Mouse (Mus musculus) testis, adult 2 months (tissue): Measurements from ENCODE around the gene Hdgfl3. TPM values are rescaled to one million over a fixed set of nuclear protein-coding genes. Genes with fewer than 3 reads are reported as not detected.

ENCODE experiments used
- H3K27ac ChIP-seq: fragments of 200-500 bp; 2 replicates; pipeline ENCODE4 v1.5.1; 2012; ENCODE audit warnings: low read depth, low read length; ENCODE audit not compliant: control insufficient read depth, insufficient read depth
- H3K27me3 ChIP-seq: fragments of 200-500 bp; 2 replicates; pipeline ENCODE4 v1.6.1; 2012; ENCODE audit warnings: mild to moderate bottlenecking, low read length, moderate library complexity; ENCODE audit not compliant: control insufficient read depth, insufficient read depth
- H3K36me3 ChIP-seq: fragments of 200-500 bp; 2 replicates; pipeline ENCODE4 v1.6.1; 2012; ENCODE audit warnings: mild to moderate bottlenecking, low read length; ENCODE audit not compliant: control insufficient read depth, insufficient read depth
- H3K4me1 ChIP-seq: fragments of 200-500 bp; 2 replicates; pipeline ENCODE4 v1.6.1; 2012; ENCODE audit warnings: low read length; ENCODE audit not compliant: control insufficient read depth, insufficient read depth
- H3K4me3 ChIP-seq: fragments of 200-500 bp; 2 replicates; pipeline ENCODE4 v1.5.1; 2012; ENCODE audit warnings: low read depth, mild to moderate bottlenecking, low read length, moderate library complexity, mixed read lengths; ENCODE audit not compliant: control insufficient read depth
- CTCF ChIP-seq: fragments of 200-500 bp; IDR thresholded peaks from 2 replicates; pipeline ENCODE4 v1.5.1; 2012; ENCODE audit warnings: low read depth, mild to moderate bottlenecking, inconsistent platforms, low read length, moderate library complexity; ENCODE audit not compliant: control insufficient read depth, insufficient read depth, insufficient replicate concordance
- POLR2A ChIP-seq: fragments of 200-500 bp; IDR thresholded peaks from 2 replicates; pipeline ENCODE4 v1.6.1; 2012; ENCODE audit warnings: low read depth, mild to moderate bottlenecking, inconsistent platforms, low read length, moderate library complexity; ENCODE audit not compliant: control insufficient read depth
- polyA plus RNA-seq: library from polyadenylated mRNA; depleted of rRNA; stranded (reverse); fragments of >200 nt; gene quantifications from 2 replicates; pipeline ENCODE4 v1.2.3, GENCODE M21; 2012

Gene Hdgfl3
- polyA plus RNA-seq, 1 experiment, result 4.3 TPM

- TF ChIP-seq POLR2A (no peak), CTCF (no peak)
- Histone ChIP-seq H3K27ac (no peak overlapping the region), H3K4me1 (no peaks in the 10 kb centered on the region), H3K36me3 (no peaks in the 10 kb centered on the region), H3K27me3 (no peaks in the 10 kb centered on the region), H3K4me3 (no peak overlapping the region)
These were observed 88.3 kb downstream of the Hdgfl3 start for GRCm38 (mm10) chr7:81846008-81846407.

- H3K4me1 ChIP-seq, result no peaks in the 10 kb centered on the region
- no peak for TF ChIP-seq POLR2A
- TF ChIP-seq CTCF, result no peak
- no peaks in the 10 kb centered on the region for H3K27me3 ChIP-seq
- no peak overlapping the region for H3K4me3 ChIP-seq
- no peak overlapping the region for H3K27ac ChIP-seq
- no peaks in the 10 kb centered on the region for H3K36me3 ChIP-seq
These were observed 89.0 kb downstream of the Hdgfl3 start for GRCm38 (mm10) chr7:81845313-81845712.

- Histone ChIP-seq H3K27ac (no peak overlapping the region), H3K27me3 (no peaks in the 10 kb centered on the region), H3K4me3 (no peak overlapping the region), H3K36me3 (no peaks in the 10 kb centered on the region), H3K4me1 (no peaks in the 10 kb centered on the region)
- TF ChIP-seq CTCF, result no peak
- no peak for TF ChIP-seq POLR2A
These were observed 89.5 kb downstream of the Hdgfl3 start for GRCm38 (mm10) chr7:81844801-81845200.

GRCm38 (mm10) chr7:81843903-81844302, 90.4 kb downstream of the Hdgfl3 start:
- Histone ChIP-seq H3K36me3 (no peaks in the 10 kb centered on the region), H3K27me3 (no peaks in the 10 kb centered on the region)
- no peak for TF ChIP-seq CTCF
- TF ChIP-seq POLR2A, result no peak

GRCm38 (mm10) chr7:81842998-81843397, 91.3 kb downstream of the Hdgfl3 start:
- TF ChIP-seq CTCF (no peak), POLR2A (no peak)
- no peaks in the 10 kb centered on the region for H3K27me3 ChIP-seq
- H3K4me1 ChIP-seq, result no peaks in the 10 kb centered on the region
- no peaks in the 10 kb centered on the region for H3K36me3 ChIP-seq
- no peak overlapping the region for H3K4me3 ChIP-seq
- H3K27ac ChIP-seq, result no peak overlapping the region

More at GRCm38 (mm10) chr7:81843903-81844302, 90.4 kb downstream of the Hdgfl3 start:
- Histone ChIP-seq H3K4me1 (no peaks in the 10 kb centered on the region), H3K27ac (no peak overlapping the region), H3K4me3 (no peak overlapping the region)

- TF ChIP-seq CTCF, result no peak
- no peak for TF ChIP-seq POLR2A
- H3K27me3 ChIP-seq, result no peaks in the 10 kb centered on the region
- H3K36me3 ChIP-seq, result no peaks in the 10 kb centered on the region
- H3K4me1 ChIP-seq, result no peaks in the 10 kb centered on the region
- no peak overlapping the region for H3K27ac ChIP-seq
- H3K4me3 ChIP-seq, result no peak overlapping the region
These were observed 92.1 kb downstream of the Hdgfl3 start for GRCm38 (mm10) chr7:81842141-81842540.

DNA sequence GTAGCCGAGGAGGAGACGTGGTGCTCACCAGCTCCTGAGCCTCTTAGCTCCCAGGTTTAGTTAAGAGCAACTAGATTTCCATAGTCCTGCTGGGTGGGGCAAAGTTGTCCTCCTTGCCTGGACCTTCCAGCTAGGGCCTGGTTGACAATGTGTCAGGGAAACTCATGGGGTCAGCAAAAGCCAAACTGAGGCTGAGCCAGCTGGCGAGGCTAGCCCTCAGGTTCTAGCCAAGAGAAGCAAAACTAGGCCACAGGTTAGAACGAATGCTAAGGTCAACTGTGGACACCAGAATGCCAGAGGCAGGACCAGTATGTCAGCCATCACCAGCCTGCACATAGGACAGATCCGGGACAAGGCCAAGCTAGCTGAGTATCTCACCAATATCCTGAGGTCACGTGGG, 92.8 kb downstream of the Hdgfl3 start:
- no peaks in the 10 kb centered on the region for H3K4me1 ChIP-seq
- no peak overlapping the region for H3K4me3 ChIP-seq
- no peaks in the 10 kb centered on the region for H3K27me3 ChIP-seq
- TF ChIP-seq POLR2A (no peak), CTCF (no peak)
- H3K27ac ChIP-seq, result no peak overlapping the region
- no peaks in the 10 kb centered on the region for H3K36me3 ChIP-seq

GRCm38 (mm10) chr7:81840661-81841181, 93.6 kb downstream of the Hdgfl3 start:
- H3K4me1 ChIP-seq, result no peaks in the 10 kb centered on the region
- no peaks in the 10 kb centered on the region for H3K36me3 ChIP-seq
- H3K27ac ChIP-seq, result no peak overlapping the region
- no peaks in the 10 kb centered on the region for H3K27me3 ChIP-seq
- no peak overlapping the region for H3K4me3 ChIP-seq
- TF ChIP-seq CTCF (no peak), POLR2A (no peak)
